Mouse (Mus musculus) heart, embryonic 16.5 days (tissue): ENCODE measurements around the gene Sync. TPM values are rescaled to one million over a fixed set of nuclear protein-coding genes. Genes with fewer than 3 reads are reported as not detected.

ENCODE experiments used
- ATAC-seq: fragments of 200-750 bp; cut with Nextera tagmentation; replicated peaks from 2 replicates; pipeline ENCODE4 v1.8.0; 2017; ENCODE audit warnings: moderate number of reproducible peaks; ENCODE audit not compliant: insufficient read depth, low FRiP score; ENCODE audit errors: extremely low read depth
- H3K27ac ChIP-seq: fragments of 300-500 bp; sonication (generic); 2 replicates; pipeline ENCODE4 v1.5.1; 2014; ENCODE audit warnings: mild to moderate bottlenecking, low read length, control low read depth, moderate library complexity
- H3K27me3 ChIP-seq: fragments of 300-500 bp; sonication (generic); 2 replicates; pipeline ENCODE4 v1.6.1; 2014; ENCODE audit warnings: low read length, mixed read lengths; ENCODE audit not compliant: control insufficient read depth, insufficient read depth
- H3K36me3 ChIP-seq: fragments of 300-500 bp; sonication (generic); 2 replicates; pipeline ENCODE4 v1.6.1; 2014; ENCODE audit not compliant: control insufficient read depth, insufficient read depth
- H3K4me1 ChIP-seq: fragments of 300-500 bp; sonication (generic); 2 replicates; pipeline ENCODE4 v1.6.1; 2014; ENCODE audit warnings: low read length, mixed read lengths; ENCODE audit not compliant: control insufficient read depth, insufficient read depth
- H3K4me2 ChIP-seq: fragments of 300-500 bp; sonication (generic); 2 replicates; pipeline ENCODE4 v1.6.1; 2014; ENCODE audit warnings: low read depth, mild to moderate bottlenecking, control low read depth, low read length
- H3K4me3 ChIP-seq: fragments of 300-500 bp; sonication (generic); 2 replicates; pipeline ENCODE4 v1.5.1; 2014; ENCODE audit warnings: mild to moderate bottlenecking, control low read depth, low read length
- H3K9ac ChIP-seq: fragments of 300-500 bp; sonication (generic); 2 replicates; pipeline ENCODE4 v1.6.1; 2014; ENCODE audit warnings: low read length, control low read depth
- H3K9me3 ChIP-seq: fragments of 300-500 bp; sonication (generic); replicated peaks from 2 replicates; pipeline ENCODE4 v1.6.1; 2016; ENCODE audit warnings: low read length; ENCODE audit not compliant: control insufficient read depth
- WGBS: fragments of 180-500 bp; shearing (Covaris S2); extraction: QIAGEN DNeasy Blood & Tissue Kit; methylation state at CpG from one replicate; pipeline ENCODE4 v1.1.7; 2014; 5-methylcytosine and 5-hydroxymethylcytosine counted together
- polyA plus RNA-seq: library from polyadenylated mRNA; unstranded; fragments of >200 nt; fragmentation: Nextera tagmentation; extraction: Ambion mirVana; gene quantifications from 2 replicates; pipeline ENCODE4 v1.2.1, GENCODE M21; 2015

Sync gene
- polyA plus RNA-seq, 1 experiment from 2014 or later = 1.9 TPM

- WGBS = 35% methylated on average over 3 of the region's 3 CpGs
- Histone ChIP-seq H3K27me3 (peaks cover 10% of the 10 kb centered on the region), H3K4me3 (peak overlapping the region; percentile 67), H3K9me3 (no peaks in the 10 kb centered on the region), H3K4me1 (peaks cover 13% of the 10 kb centered on the region), H3K9ac (peak overlapping the region; percentile 76), H3K36me3 (no peaks in the 10 kb centered on the region), H3K4me2 (peak overlapping the region; percentile 96), H3K27ac (peak overlapping the region; percentile 59)
- ATAC-seq = no peak; the same call in 1 of the 2 replicates
Observed at GRCm38 (mm10) chr4:129288067-129288466, 650 bp downstream of the Sync start.

GRCm38 (mm10) chr4:129289671-129290070, 2.3 kb downstream of the Sync start:
- H3K27ac ChIP-seq = no peak overlapping the region
- no peak for ATAC-seq
- peaks cover 10% of the 10 kb centered on the region for H3K27me3 ChIP-seq
- peaks cover 15% of the 10 kb centered on the region for H3K4me1 ChIP-seq
- WGBS = 87% methylated on average over 8 of the region's 8 CpGs
- H3K9me3 ChIP-seq = no peaks in the 10 kb centered on the region
- H3K36me3 ChIP-seq = no peaks in the 10 kb centered on the region
- H3K4me3 ChIP-seq = no peak overlapping the region
- no peak overlapping the region for H3K9ac ChIP-seq
- no peak overlapping the region for H3K4me2 ChIP-seq

GRCm38 (mm10) chr4:129292831-129293230, 5.4 kb downstream of the Sync start:
- WGBS = 81% methylated on average over 7 of the region's 7 CpGs
- no peak overlapping the region for H3K4me3 ChIP-seq

DNA sequence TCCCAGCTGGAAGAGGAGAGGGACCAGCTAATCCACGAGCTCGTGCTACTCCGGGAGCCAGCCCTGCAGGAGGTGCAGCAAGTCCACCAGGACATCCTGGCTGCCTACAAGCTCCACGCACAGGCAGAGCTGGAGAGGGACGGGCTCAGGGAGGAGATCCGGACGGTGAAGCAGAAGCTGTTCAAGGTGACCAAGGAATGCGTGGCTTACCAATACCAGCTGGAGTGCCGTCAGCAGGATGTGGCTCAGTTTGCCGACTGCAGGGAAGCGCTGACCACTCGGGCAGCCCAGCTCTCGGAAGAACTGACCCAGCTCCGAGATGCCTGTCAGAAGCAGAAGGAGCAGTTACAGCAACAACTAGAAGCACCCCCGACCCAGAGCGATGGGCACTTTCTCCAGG, 6.3 kb downstream of the Sync start:
- 18% methylated on average over 16 of the region's 16 CpGs for WGBS
- Histone ChIP-seq H3K9ac (peak overlapping the region; percentile 43), H3K4me3 (peak overlapping the region; percentile 8; the same call in 1 of the 2 replicates)

More at GRCm38 (mm10) chr4:129292831-129293230, 5.4 kb downstream of the Sync start:
- Histone ChIP-seq H3K4me1 (peaks cover 13% of the 10 kb centered on the region), H3K9ac (no peak overlapping the region), H3K4me2 (no peak overlapping the region), H3K36me3 (no peaks in the 10 kb centered on the region), H3K9me3 (no peaks in the 10 kb centered on the region), H3K27me3 (peaks cover 3% of the 10 kb centered on the region; the same call in 1 of the 2 replicates), H3K27ac (no peak overlapping the region)
- no peak for ATAC-seq

DNA sequence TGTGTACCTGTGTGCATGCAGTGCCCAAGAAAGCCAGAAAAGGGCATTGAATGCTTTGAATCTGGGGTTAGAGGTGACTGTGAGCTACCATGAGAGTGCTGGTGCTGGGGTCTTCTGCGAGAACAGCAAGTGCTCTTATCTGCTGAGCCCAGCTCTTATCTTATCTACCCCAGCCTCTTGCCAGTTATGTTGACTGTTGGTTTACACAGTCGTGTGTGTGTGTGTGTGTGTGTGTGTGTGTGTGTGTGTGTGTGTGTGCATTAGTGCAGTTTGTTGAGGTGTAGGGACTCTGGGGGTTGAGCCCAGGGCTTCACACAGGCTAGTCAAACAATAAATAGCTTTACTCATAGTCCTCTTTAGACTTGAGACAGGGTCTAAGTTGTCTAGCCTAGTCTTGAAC, 7.8 kb downstream of the Sync start:
- Histone ChIP-seq H3K27me3 (no peaks in the 10 kb centered on the region), H3K4me2 (no peak overlapping the region), H3K4me1 (peaks cover 15% of the 10 kb centered on the region), H3K9me3 (no peaks in the 10 kb centered on the region), H3K36me3 (no peaks in the 10 kb centered on the region), H3K4me3 (no peak overlapping the region), H3K27ac (no peak overlapping the region), H3K9ac (no peak overlapping the region)
- WGBS = 24% methylated on average over 2 of the region's 2 CpGs
- ATAC-seq = no peak

More for the DNA sequence above, 6.3 kb downstream of the Sync start:
- Histone ChIP-seq H3K4me2 (peak overlapping the region; percentile 42), H3K9me3 (no peaks in the 10 kb centered on the region), H3K4me1 (peaks cover 12% of the 10 kb centered on the region), H3K36me3 (no peaks in the 10 kb centered on the region), H3K27ac (no peak overlapping the region), H3K27me3 (no peaks in the 10 kb centered on the region)
- no peak for ATAC-seq

DNA sequence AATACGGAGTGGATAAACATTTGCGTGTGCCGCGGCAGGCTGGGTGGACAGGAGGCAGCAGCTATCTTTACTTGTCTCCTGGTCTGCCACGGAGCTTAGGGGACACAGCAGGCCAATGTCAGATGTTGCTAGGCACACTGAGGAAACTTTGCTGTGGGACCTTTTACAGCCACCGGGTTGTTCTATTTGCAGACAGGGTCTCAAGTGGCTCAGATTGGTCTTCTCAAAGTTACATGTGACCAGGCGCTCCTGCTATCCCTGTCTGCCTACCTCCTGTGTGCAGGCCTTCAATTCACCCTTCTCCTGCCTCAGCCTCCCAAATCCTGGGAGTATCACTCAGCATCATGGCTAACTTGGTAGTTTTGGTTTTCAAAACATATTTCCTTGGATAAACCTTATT, 8.6 kb downstream of the Sync start:
- H3K4me1 ChIP-seq = peaks cover 15% of the 10 kb centered on the region
- peak overlapping the region; percentile 48 for H3K27ac ChIP-seq
- H3K9me3 ChIP-seq = no peaks in the 10 kb centered on the region
- no peaks in the 10 kb centered on the region for H3K36me3 ChIP-seq
- peak; percentile 57; the same call in 1 of the 2 replicates for ATAC-seq
- peak overlapping the region; percentile 7; the same call in 1 of the 2 replicates for H3K4me2 ChIP-seq
- no peak overlapping the region for H3K4me3 ChIP-seq
- 45% methylated on average over 7 of the region's 7 CpGs for WGBS
- no peak overlapping the region for H3K9ac ChIP-seq
- no peaks in the 10 kb centered on the region for H3K27me3 ChIP-seq

- ATAC-seq = no peak
- no peaks in the 10 kb centered on the region for H3K27me3 ChIP-seq
- peak overlapping the region; percentile 25; the same call in 1 of the 2 replicates for H3K27ac ChIP-seq
- no peak overlapping the region for H3K4me3 ChIP-seq
- no peaks in the 10 kb centered on the region for H3K9me3 ChIP-seq
- WGBS = 30% methylated on average over 4 of the region's 4 CpGs
- no peak overlapping the region for H3K9ac ChIP-seq
- no peaks in the 10 kb centered on the region for H3K36me3 ChIP-seq
- no peak overlapping the region for H3K4me2 ChIP-seq
- peaks cover 15% of the 10 kb centered on the region for H3K4me1 ChIP-seq
Observed at GRCm38 (mm10) chr4:129297724-129298123, 10.3 kb downstream of the Sync start.

DNA sequence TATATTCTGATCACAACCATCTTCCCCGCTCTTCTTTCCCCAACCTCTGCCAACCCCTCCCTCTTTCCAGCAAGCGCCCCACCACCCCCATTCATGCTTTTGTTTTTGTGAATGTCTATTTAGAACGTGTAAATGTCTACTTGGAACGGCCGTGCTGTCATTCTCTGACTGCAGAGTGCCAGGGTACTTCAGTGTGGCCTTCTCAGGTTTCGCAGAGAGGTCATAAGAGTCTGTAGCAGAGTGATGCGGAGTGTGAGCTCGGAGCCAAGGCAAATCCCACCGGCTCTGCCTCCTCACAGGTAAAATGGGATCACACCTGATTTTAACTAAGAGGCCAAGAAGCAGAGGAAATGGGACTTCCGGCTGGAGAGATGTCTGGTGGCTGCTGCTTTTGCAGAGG, 11.7 kb downstream of the Sync start:
- Histone ChIP-seq H3K27me3 (no peaks in the 10 kb centered on the region), H3K9me3 (no peaks in the 10 kb centered on the region), H3K27ac (no peak overlapping the region), H3K36me3 (no peaks in the 10 kb centered on the region), H3K4me3 (no peak overlapping the region), H3K4me1 (peaks cover 15% of the 10 kb centered on the region), H3K9ac (no peak overlapping the region), H3K4me2 (no peak overlapping the region)
- WGBS = 50% methylated on average over 10 of the region's 10 CpGs
- ATAC-seq = no peak

DNA sequence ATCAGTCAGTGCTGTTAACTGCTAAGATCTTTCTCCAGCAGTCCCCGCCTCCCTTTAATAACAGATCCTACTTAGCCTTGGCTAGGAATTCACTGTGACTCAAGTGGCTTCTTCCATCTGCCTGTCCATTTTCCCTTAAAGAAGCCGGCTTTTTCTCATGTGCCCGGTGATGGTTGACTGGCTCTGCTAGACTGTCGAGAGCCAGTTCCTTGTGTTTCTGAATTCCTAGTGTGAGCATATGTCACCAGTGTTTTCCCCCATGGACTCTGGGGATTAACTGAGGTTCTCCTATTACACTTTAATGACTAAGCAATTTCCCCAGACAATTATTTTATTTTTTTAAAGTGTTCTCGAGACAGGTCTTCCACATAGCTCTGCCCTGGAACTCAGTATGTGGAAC, 16.0 kb downstream of the Sync start:
- Histone ChIP-seq H3K4me1 (peaks cover 9% of the 10 kb centered on the region), H3K9me3 (no peaks in the 10 kb centered on the region), H3K27me3 (no peaks in the 10 kb centered on the region), H3K36me3 (peaks cover 21% of the 10 kb centered on the region), H3K9ac (no peak overlapping the region), H3K4me2 (no peak overlapping the region), H3K4me3 (no peak overlapping the region), H3K27ac (no peak overlapping the region)
- no peak for ATAC-seq
- WGBS = 77% methylated on average over 5 of the region's 5 CpGs
